Mouse (Mus musculus) embryonic facial prominence, embryonic 11.5 days (tissue): ENCODE data around the gene Isg15. TPM values are rescaled to one million over a fixed set of nuclear protein-coding genes. Genes with fewer than 3 reads are reported as not detected.

Experiments used
- ATAC-seq: fragments of 200-750 bp; cut with Nextera tagmentation; replicated peaks from 2 replicates; pipeline ENCODE4 v1.8.0; 2017; ENCODE audit warnings: low read depth; ENCODE audit not compliant: insufficient number of reproducible peaks, low FRiP score, low TSS enrichment
- DNase-seq: peaks from one replicate; pipeline ENCODE4 v3.0.0-alpha.2; 2015; ENCODE audit warnings: low spot score
- H3K27ac ChIP-seq: fragments of 300-500 bp; sonication (generic); replicated peaks from 2 replicates; pipeline ENCODE4 v1.5.1; 2014; ENCODE audit warnings: mild to moderate bottlenecking, low read depth, low read length, control low read depth
- H3K27me3 ChIP-seq: fragments of 300-500 bp; sonication (generic); 2 replicates; pipeline ENCODE4 v1.6.1; 2014; ENCODE audit warnings: mild to moderate bottlenecking, low read length, moderate library complexity, mixed read lengths; ENCODE audit not compliant: control insufficient read depth, insufficient read depth
- H3K36me3 ChIP-seq: fragments of 300-500 bp; sonication (generic); replicated peaks from 2 replicates; pipeline ENCODE4 v1.6.1; 2014; ENCODE audit warnings: low read depth, mild to moderate bottlenecking, low read length, moderate library complexity, mixed read lengths; ENCODE audit not compliant: control insufficient read depth, insufficient read depth
- H3K4me1 ChIP-seq: fragments of 300-500 bp; sonication (generic); 2 replicates; pipeline ENCODE4 v1.6.1; 2014; ENCODE audit warnings: low read length, mixed read lengths; ENCODE audit not compliant: control insufficient read depth, insufficient read depth
- H3K4me2 ChIP-seq: fragments of 300-500 bp; sonication (generic); 2 replicates; pipeline ENCODE4 v1.6.1; 2014; ENCODE audit warnings: low read depth, mild to moderate bottlenecking, control low read depth, low read length, moderate library complexity
- H3K4me3 ChIP-seq: fragments of 300-500 bp; sonication (generic); 2 replicates; pipeline ENCODE4 v1.5.1; 2014; ENCODE audit warnings: low read depth, low read length, control low read depth
- H3K9ac ChIP-seq: fragments of 300-500 bp; sonication (generic); replicated peaks from 2 replicates; pipeline ENCODE4 v1.6.1; 2014; ENCODE audit warnings: mild to moderate bottlenecking, control low read depth, low read length
- H3K9me3 ChIP-seq: fragments of 300-500 bp; sonication (generic); replicated peaks from 2 replicates; pipeline ENCODE4 v1.6.1; 2016; ENCODE audit warnings: mild to moderate bottlenecking, low read length, inconsistent platforms, mixed read lengths; ENCODE audit not compliant: control insufficient read depth
- WGBS: fragments of 180-500 bp; shearing (Covaris S2); extraction: QIAGEN DNeasy Blood & Tissue Kit; methylation state at CpG from one replicate; pipeline ENCODE4 v1.1.7; 2014; 5-methylcytosine and 5-hydroxymethylcytosine counted together
- polyA plus RNA-seq: library from polyadenylated mRNA; unstranded; fragments of >200 nt; fragmentation: Nextera tagmentation; extraction: Ambion mirVana; gene quantifications from 2 replicates; pipeline ENCODE4 v1.2.1, GENCODE M21; 2014

Isg15 gene
- polyA plus RNA-seq, 1 experiment from 2014 or later: 0.29 TPM

GRCm38 (mm10) chr4:156228393-156229024 is 27.9 kb upstream of the Isg15 start:
- 24% methylated on average over 12 of the region's 12 CpGs for WGBS
- Histone ChIP-seq H3K4me1 (no peaks in the 10 kb centered on the region; the same call in 1 of the 2 replicates), H3K4me3 (no peak overlapping the region), H3K9ac (0 out of 2 replicates have a peak overlapping the region, but pooled peaks have one; percentile 13), H3K27ac (no peak overlapping the region), H3K9me3 (no peaks in the 10 kb centered on the region), H3K4me2 (no peak overlapping the region; the same call in 1 of the 2 replicates), H3K27me3 (no peaks in the 10 kb centered on the region), H3K36me3 (peaks cover 11% of the 10 kb centered on the region)
- DNase-seq (no peak), ATAC-seq (peak; percentile 40; the same call in 1 of the 2 replicates)

- ATAC-seq (peak; percentile 18; the same call in 1 of the 2 replicates), DNase-seq (no peak)
- Histone ChIP-seq H3K4me2 (no peak overlapping the region; the same call in 1 of the 2 replicates), H3K9me3 (no peaks in the 10 kb centered on the region), H3K36me3 (peaks cover 11% of the 10 kb centered on the region), H3K9ac (0 out of 2 replicates have a peak overlapping the region, but pooled peaks have one; percentile 13), H3K27me3 (no peaks in the 10 kb centered on the region), H3K27ac (no peak overlapping the region), H3K4me3 (no peak overlapping the region), H3K4me1 (no peaks in the 10 kb centered on the region; the same call in 1 of the 2 replicates)
- WGBS: 41% methylated on average over 18 of the region's 18 CpGs
Measured at GRCm38 (mm10) chr4:156227752-156228392, 27.3 kb upstream of the Isg15 start.

DNA sequence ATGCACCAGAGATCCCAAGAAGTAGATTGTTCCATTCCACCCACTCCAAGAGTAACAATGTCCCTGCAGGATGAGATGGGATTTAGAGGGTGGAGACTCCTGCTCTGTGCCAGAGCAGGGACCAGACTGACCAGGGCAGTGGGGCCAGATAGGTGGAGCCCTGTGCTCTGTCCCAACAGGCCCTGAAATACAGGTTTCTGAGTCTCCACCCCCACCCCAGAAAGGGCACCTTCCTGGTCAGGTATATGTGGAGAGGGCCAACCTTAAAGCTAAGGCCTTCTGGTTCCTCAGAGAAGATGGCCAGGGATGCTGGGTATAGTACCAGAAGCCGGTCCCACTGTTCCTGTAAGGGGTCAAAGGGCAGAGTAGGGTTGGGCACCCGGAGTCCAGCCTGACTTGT is 23.7 kb upstream of the Isg15 start:
- no peak overlapping the region for H3K27ac ChIP-seq
- ATAC-seq: no peak
- DNase-seq: no peak

GRCm38 (mm10) chr4:156219936-156220335 is 19.3 kb upstream of the Isg15 start:
- H3K27me3 ChIP-seq: no peaks in the 10 kb centered on the region
- DNase-seq (no peak), ATAC-seq (no peak)
- H3K9ac ChIP-seq: no peak overlapping the region
- no peak overlapping the region for H3K4me2 ChIP-seq
- H3K4me3 ChIP-seq: no peak overlapping the region
- H3K27ac ChIP-seq: no peak overlapping the region
- no peaks in the 10 kb centered on the region for H3K4me1 ChIP-seq
- no peaks in the 10 kb centered on the region for H3K36me3 ChIP-seq
- WGBS: 91% methylated on average over 11 of the region's 11 CpGs
- no peaks in the 10 kb centered on the region for H3K9me3 ChIP-seq

More for the DNA sequence above, 23.7 kb upstream of the Isg15 start:
- no peak overlapping the region for H3K4me2 ChIP-seq
- no peak overlapping the region for H3K9ac ChIP-seq
- no peak overlapping the region for H3K4me3 ChIP-seq
- H3K9me3 ChIP-seq: no peaks in the 10 kb centered on the region
- no peaks in the 10 kb centered on the region for H3K27me3 ChIP-seq
- H3K36me3 ChIP-seq: no peaks in the 10 kb centered on the region
- WGBS: 94% methylated on average over 2 of the region's 2 CpGs
- H3K4me1 ChIP-seq: no peaks in the 10 kb centered on the region; the same call in 1 of the 2 replicates

DNA sequence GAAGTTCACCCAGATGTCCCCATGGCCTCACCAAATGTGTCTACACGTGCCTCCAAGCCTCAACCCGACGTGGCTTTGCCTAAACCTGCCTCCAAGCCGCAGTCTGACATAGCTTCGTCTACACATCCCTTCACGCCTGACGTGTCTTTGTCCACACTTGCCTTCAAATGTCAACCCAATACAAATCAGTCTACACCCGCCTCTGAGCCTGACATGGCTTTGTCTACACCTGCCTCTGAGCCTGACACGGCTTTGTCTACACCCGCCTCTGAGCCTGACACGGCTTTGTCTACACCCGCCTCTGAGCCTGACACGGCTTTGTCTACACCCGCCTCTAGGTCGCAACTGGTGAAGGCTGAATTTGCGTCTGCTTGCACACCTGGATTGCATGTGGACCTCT is 17.2 kb upstream of the Isg15 start:
- H3K27ac ChIP-seq: no peak overlapping the region
- 81% methylated on average over 16 of the region's 16 CpGs for WGBS
- H3K36me3 ChIP-seq: no peaks in the 10 kb centered on the region
- no peaks in the 10 kb centered on the region for H3K4me1 ChIP-seq
- no peak for ATAC-seq
- H3K9me3 ChIP-seq: no peaks in the 10 kb centered on the region
- H3K4me3 ChIP-seq: no peak overlapping the region
- H3K9ac ChIP-seq: no peak overlapping the region
- H3K27me3 ChIP-seq: no peaks in the 10 kb centered on the region
- no peak overlapping the region for H3K4me2 ChIP-seq
- DNase-seq: no peak

GRCm38 (mm10) chr4:156217022-156217669 is 16.5 kb upstream of the Isg15 start:
- 82% methylated on average over 16 of the region's 16 CpGs for WGBS
- no peaks in the 10 kb centered on the region for H3K36me3 ChIP-seq
- H3K27me3 ChIP-seq: no peaks in the 10 kb centered on the region
- H3K4me3 ChIP-seq: no peak overlapping the region
- H3K27ac ChIP-seq: no peak overlapping the region
- no peak; the same call in 1 of the 2 replicates for ATAC-seq
- no peak for DNase-seq
- H3K4me1 ChIP-seq: no peaks in the 10 kb centered on the region
- no peak overlapping the region for H3K9ac ChIP-seq
- H3K4me2 ChIP-seq: no peak overlapping the region
- no peaks in the 10 kb centered on the region for H3K9me3 ChIP-seq

DNA sequence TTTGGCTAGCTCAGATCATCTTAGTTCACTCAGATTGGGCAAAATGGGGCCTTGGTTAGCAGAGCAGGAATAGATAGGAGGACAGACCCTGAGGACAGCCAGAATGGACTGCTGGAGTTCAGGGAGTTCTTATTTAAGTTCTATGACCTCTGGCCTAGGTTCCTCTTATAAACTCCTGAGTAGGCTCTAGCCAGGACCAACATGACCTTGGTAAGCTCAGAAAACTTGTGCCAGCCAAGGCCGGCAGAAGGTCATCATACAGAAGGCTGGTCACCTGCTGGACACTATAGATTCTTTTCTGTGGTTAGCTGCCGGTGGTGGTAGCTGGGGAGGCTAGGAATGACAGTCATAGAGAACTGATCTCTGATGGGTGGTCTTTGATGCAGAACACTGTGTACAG is 15.6 kb upstream of the Isg15 start:
- ATAC-seq (no peak), DNase-seq (no peak)
- 87% methylated on average over 2 of the region's 2 CpGs for WGBS
- Histone ChIP-seq H3K27ac (no peak overlapping the region), H3K9ac (no peak overlapping the region), H3K4me1 (no peaks in the 10 kb centered on the region), H3K27me3 (no peaks in the 10 kb centered on the region), H3K4me3 (no peak overlapping the region), H3K36me3 (no peaks in the 10 kb centered on the region), H3K9me3 (no peaks in the 10 kb centered on the region), H3K4me2 (no peak overlapping the region)

DNA sequence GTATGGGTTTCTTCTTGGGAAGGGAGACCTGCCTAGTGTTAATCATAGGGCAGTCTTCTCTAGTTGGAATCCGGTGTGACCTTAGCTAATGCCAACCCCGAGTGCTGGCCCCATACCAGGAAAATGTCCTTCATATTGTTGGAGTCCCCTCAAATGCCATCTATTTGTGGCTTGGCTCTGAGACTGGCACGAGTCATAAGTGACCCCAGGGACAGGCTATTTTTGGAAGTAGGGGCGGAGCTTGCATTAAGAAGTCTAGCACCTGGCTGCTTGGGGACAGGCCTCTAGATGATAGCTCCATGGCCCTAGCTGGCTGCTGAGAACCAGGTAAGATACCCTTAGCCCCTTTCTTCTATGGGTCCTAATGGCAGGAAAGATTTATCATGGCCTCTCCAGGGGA is 15.0 kb upstream of the Isg15 start, which contains the start of gene Perm1:
Gene Perm1, plus strand, starts transcription at position 220 of the 400 bp plus-strand sequence.
- Histone ChIP-seq H3K4me3 (no peak within 1 kb of the TSS), H3K4me2 (no peak within 1 kb of the TSS), H3K27ac (no peak within 1 kb of the TSS), H3K27me3 (no peaks in the 10 kb centered on the region), H3K9me3 (no peaks in the 10 kb centered on the region), H3K36me3 (no peaks in the 10 kb centered on the region), H3K9ac (no peak within 1 kb of the TSS), H3K4me1 (no peaks in the 10 kb centered on the region)
- no peak for ATAC-seq
- WGBS: 84% methylated on average over 4 of the region's 4 CpGs
- DNase-seq: no peak
